Mouse (Mus musculus): Measurements from ENCODE around the gene Itgam. TPM values are rescaled to one million over a fixed set of nuclear protein-coding genes. Genes with fewer than 3 reads are reported as not detected.
"Not testable (repeated sequence)": the region's sequence is repeated elsewhere in the genome, so short reads cannot be mapped to it uniquely, and the experiment has no call there.

The Itgam gene
- polyA plus RNA-seq, 1 experiment from 2014 or later, result 1.2 TPM

GRCm38 (mm10) chr7:128032290-128032988 is 30.0 kb upstream of the Itgam start:
- Histone ChIP-seq H3K9me3 (replicated peaks) (no peaks in the 10 kb centered on the region), H3K9ac (replicated peaks) (no peak overlapping the region), H3K4me2 (no peak overlapping the region), H3K27me3 (replicated peaks) (no peaks in the 10 kb centered on the region), H3K36me3 (no peaks in the 10 kb centered on the region), H3K4me1 (no peaks in the 10 kb centered on the region), H3K27ac (replicated peaks) (no peak overlapping the region), H3K4me3 (replicated peaks) (no peak overlapping the region)
- no peak for ATAC-seq (ENCODE audit: low FRiP score)
- WGBS, result 90% methylated on average over 5 of the region's 5 CpGs

- H3K4me2 ChIP-seq, result no peak overlapping the region
- no peaks in the 10 kb centered on the region for H3K4me1 ChIP-seq
- H3K36me3 ChIP-seq, result no peaks in the 10 kb centered on the region
- no peak overlapping the region for H3K4me3 ChIP-seq (replicated peaks)
- ATAC-seq (ENCODE audit: low FRiP score), result no peak
- no peaks in the 10 kb centered on the region for H3K27me3 ChIP-seq (replicated peaks)
- no peak overlapping the region for H3K27ac ChIP-seq (replicated peaks)
- H3K9me3 ChIP-seq (replicated peaks), result no peaks in the 10 kb centered on the region
- 93% methylated on average over 3 of the region's 3 CpGs for WGBS
- no peak overlapping the region for H3K9ac ChIP-seq (replicated peaks)
Observed at GRCm38 (mm10) chr7:128032989-128033293, 29.5 kb upstream of the Itgam start.

GRCm38 (mm10) chr7:128033616-128034015 is 28.8 kb upstream of the Itgam start:
- Histone ChIP-seq H3K4me1 (no peaks in the 10 kb centered on the region), H3K4me2 (no peak overlapping the region), H3K27me3 (replicated peaks) (no peaks in the 10 kb centered on the region), H3K9me3 (replicated peaks) (no peaks in the 10 kb centered on the region), H3K36me3 (no peaks in the 10 kb centered on the region), H3K4me3 (replicated peaks) (no peak overlapping the region), H3K9ac (replicated peaks) (no peak overlapping the region), H3K27ac (replicated peaks) (no peak overlapping the region)
- ATAC-seq (ENCODE audit: low FRiP score), result no peak
- 93% methylated on average over 4 of the region's 4 CpGs for WGBS

- H3K36me3 ChIP-seq; H3K4me3 ChIP-seq (replicated peaks); H3K9me3 ChIP-seq (replicated peaks); H3K9ac ChIP-seq (replicated peaks); H3K4me1 ChIP-seq; H3K27me3 ChIP-seq (replicated peaks); H3K4me2 ChIP-seq; H3K27ac ChIP-seq (replicated peaks); ATAC-seq (ENCODE audit: low FRiP score): not testable (repeated sequence)
- 80% methylated on average over 15 of the region's 15 CpGs for WGBS
Observed at GRCm38 (mm10) chr7:128042161-128042820, 20.1 kb upstream of the Itgam start.

- Histone ChIP-seq H3K9me3 (replicated peaks) (no peaks in the 10 kb centered on the region), H3K4me3 (replicated peaks) (no peak overlapping the region), H3K4me2 (no peak overlapping the region), H3K4me1 (no peaks in the 10 kb centered on the region), H3K36me3 (no peaks in the 10 kb centered on the region), H3K9ac (replicated peaks) (no peak overlapping the region), H3K27ac (replicated peaks) (no peak overlapping the region), H3K27me3 (replicated peaks) (no peaks in the 10 kb centered on the region)
- no peak for ATAC-seq (ENCODE audit: low FRiP score)
- WGBS, result 81% methylated on average over 4 of the region's 4 CpGs
Observed at GRCm38 (mm10) chr7:128044142-128044785, 18.2 kb upstream of the Itgam start.

- Histone ChIP-seq H3K4me1 (no peaks in the 10 kb centered on the region), H3K9ac (replicated peaks) (no peak overlapping the region), H3K4me3 (replicated peaks) (no peak overlapping the region), H3K27ac (replicated peaks) (no peak overlapping the region), H3K9me3 (replicated peaks) (no peaks in the 10 kb centered on the region), H3K27me3 (replicated peaks) (no peaks in the 10 kb centered on the region), H3K36me3 (no peaks in the 10 kb centered on the region), H3K4me2 (no peak overlapping the region)
- WGBS, result 72% methylated on average over 2 of the region's 2 CpGs
- no peak for ATAC-seq (ENCODE audit: low FRiP score)
Observed at GRCm38 (mm10) chr7:128045640-128046039, 16.8 kb upstream of the Itgam start.

- H3K27me3 ChIP-seq (replicated peaks), result no peaks in the 10 kb centered on the region
- no peak overlapping the region for H3K4me2 ChIP-seq
- no peak overlapping the region for H3K27ac ChIP-seq (replicated peaks)
- no peaks in the 10 kb centered on the region for H3K4me1 ChIP-seq
- no peaks in the 10 kb centered on the region for H3K9me3 ChIP-seq (replicated peaks)
- WGBS, result 93% methylated on average over 4 of the region's 4 CpGs
- ATAC-seq (ENCODE audit: low FRiP score), result no peak
- no peak overlapping the region for H3K9ac ChIP-seq (replicated peaks)
- no peaks in the 10 kb centered on the region for H3K36me3 ChIP-seq
- no peak overlapping the region for H3K4me3 ChIP-seq (replicated peaks)
Observed at GRCm38 (mm10) chr7:128048819-128049218, 13.6 kb upstream of the Itgam start.

- Histone ChIP-seq H3K36me3 (no peaks in the 10 kb centered on the region), H3K4me1 (no peaks in the 10 kb centered on the region), H3K9ac (replicated peaks) (no peak overlapping the region), H3K4me3 (replicated peaks) (no peak overlapping the region), H3K27ac (replicated peaks) (no peak overlapping the region), H3K9me3 (replicated peaks) (no peaks in the 10 kb centered on the region), H3K4me2 (no peak overlapping the region), H3K27me3 (replicated peaks) (no peaks in the 10 kb centered on the region)
- ATAC-seq (ENCODE audit: low FRiP score), result no peak
- 88% methylated on average over 2 of the region's 2 CpGs for WGBS
Observed at GRCm38 (mm10) chr7:128049254-128049653, 13.2 kb upstream of the Itgam start.

- Histone ChIP-seq H3K27me3 (replicated peaks) (no peaks in the 10 kb centered on the region), H3K4me2 (no peak overlapping the region), H3K4me1 (no peaks in the 10 kb centered on the region), H3K9me3 (replicated peaks) (no peaks in the 10 kb centered on the region), H3K36me3 (no peaks in the 10 kb centered on the region), H3K27ac (replicated peaks) (no peak overlapping the region), H3K4me3 (replicated peaks) (no peak overlapping the region), H3K9ac (replicated peaks) (no peak overlapping the region)
- ATAC-seq (ENCODE audit: low FRiP score), result no peak
- 70% methylated on average over 4 of the region's 4 CpGs for WGBS
Observed at GRCm38 (mm10) chr7:128050739-128051138, 11.7 kb upstream of the Itgam start.

GRCm38 (mm10) chr7:128053061-128053460 is 9.4 kb upstream of the Itgam start:
- Histone ChIP-seq H3K4me3 (replicated peaks) (no peak overlapping the region), H3K36me3 (no peaks in the 10 kb centered on the region), H3K9me3 (replicated peaks) (no peaks in the 10 kb centered on the region), H3K4me1 (no peaks in the 10 kb centered on the region), H3K27me3 (replicated peaks) (no peaks in the 10 kb centered on the region), H3K4me2 (no peak overlapping the region), H3K9ac (replicated peaks) (no peak overlapping the region), H3K27ac (replicated peaks) (no peak overlapping the region)
- 76% methylated on average over 5 of the region's 5 CpGs for WGBS
- ATAC-seq (ENCODE audit: low FRiP score), result no peak

GRCm38 (mm10) chr7:128056917-128057444 is 5.5 kb upstream of the Itgam start:
- H3K4me1 ChIP-seq, result no peaks in the 10 kb centered on the region
- H3K36me3 ChIP-seq, result no peaks in the 10 kb centered on the region
- WGBS, result 78% methylated on average over 3 of the region's 3 CpGs
- no peak for ATAC-seq (ENCODE audit: low FRiP score)
- H3K9ac ChIP-seq (replicated peaks), result no peak overlapping the region
- no peak overlapping the region for H3K27ac ChIP-seq (replicated peaks)
- no peak overlapping the region for H3K4me2 ChIP-seq
- H3K9me3 ChIP-seq (replicated peaks), result no peaks in the 10 kb centered on the region
- no peaks in the 10 kb centered on the region for H3K27me3 ChIP-seq (replicated peaks)
- no peak overlapping the region for H3K4me3 ChIP-seq (replicated peaks)

- Histone ChIP-seq H3K9me3 (replicated peaks) (no peaks in the 10 kb centered on the region), H3K27me3 (replicated peaks) (no peaks in the 10 kb centered on the region), H3K9ac (replicated peaks) (no peak overlapping the region), H3K4me1 (no peaks in the 10 kb centered on the region), H3K4me3 (replicated peaks) (no peak overlapping the region), H3K4me2 (no peak overlapping the region), H3K27ac (replicated peaks) (no peak overlapping the region), H3K36me3 (no peaks in the 10 kb centered on the region)
- ATAC-seq (ENCODE audit: low FRiP score), result no peak
- 83% methylated on average over 8 of the region's 8 CpGs for WGBS
Observed at GRCm38 (mm10) chr7:128057860-128058259, 4.6 kb upstream of the Itgam start.
